Mouse (Mus musculus): ENCODE results near the gene Cdk1. TPM values are rescaled to one million over a fixed set of nuclear protein-coding genes. Genes with fewer than 3 reads are reported as not detected.

Gene Cdk1
- polyA plus RNA-seq, 1 experiment from 2014 or later: 547 TPM

DNA sequence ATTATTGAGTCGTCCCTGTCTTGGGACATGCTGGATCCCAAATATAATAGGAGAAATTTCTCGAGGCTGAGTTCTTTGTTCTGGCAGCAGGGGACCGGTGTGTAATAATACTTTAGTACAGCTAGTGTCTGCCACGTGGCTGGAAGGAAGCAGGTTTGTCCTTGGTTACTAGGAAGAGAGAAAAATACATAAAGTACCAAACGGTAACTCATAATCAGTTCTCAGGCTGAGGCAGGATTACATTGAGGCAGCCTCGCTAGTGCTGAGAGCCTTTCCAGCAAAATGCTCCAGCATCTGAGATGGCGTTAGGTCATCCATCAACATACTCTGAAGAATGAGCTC, 17.6 kb downstream of the Cdk1 start:
- Histone ChIP-seq H3K27me3 (ENCODE audit: control insufficient read depth, insufficient read depth, low read length) (no peaks in the 10 kb centered on the region), H3K4me2 (replicated peaks; ENCODE audit: low read depth, low read length) (no peak overlapping the region), H3K4me3 (ENCODE audit: low read length) (no peak overlapping the region), H3K4me1 (ENCODE audit: control insufficient read depth, insufficient read depth, low read length) (no peaks in the 10 kb centered on the region), H3K27ac (ENCODE audit: low read depth, low read length) (no peak overlapping the region), H3K9ac (ENCODE audit: low read depth, low read length) (no peak overlapping the region), H3K36me3 (ENCODE audit: control insufficient read depth, insufficient read depth, low read length) (peaks cover 60% of the 10 kb centered on the region), H3K9me3 (ENCODE audit: control insufficient read depth, low read length) (no peaks in the 10 kb centered on the region)
- WGBS: 85% methylated on average over 7 of the region's 7 CpGs
- no peak for ATAC-seq (ENCODE audit: low FRiP score, low TSS enrichment)

- WGBS: 77% methylated on average over 16 of the region's 16 CpGs
- no peak overlapping the region for H3K4me2 ChIP-seq (replicated peaks; ENCODE audit: low read depth, low read length)
- H3K27me3 ChIP-seq (ENCODE audit: control insufficient read depth, insufficient read depth, low read length): no peaks in the 10 kb centered on the region
- H3K4me3 ChIP-seq (ENCODE audit: low read length): no peak overlapping the region
- H3K27ac ChIP-seq (ENCODE audit: low read depth, low read length): no peak overlapping the region
- H3K9ac ChIP-seq (ENCODE audit: low read depth, low read length): no peak overlapping the region
- no peaks in the 10 kb centered on the region for H3K4me1 ChIP-seq (ENCODE audit: control insufficient read depth, insufficient read depth, low read length)
- no peaks in the 10 kb centered on the region for H3K9me3 ChIP-seq (ENCODE audit: control insufficient read depth, low read length)
- ATAC-seq (ENCODE audit: low FRiP score, low TSS enrichment): no peak
- H3K36me3 ChIP-seq (ENCODE audit: control insufficient read depth, insufficient read depth, low read length): peaks cover 54% of the 10 kb centered on the region
Measured at GRCm38 (mm10) chr10:69334271-69335194, 18.2 kb downstream of the Cdk1 start.

- H3K4me1 ChIP-seq (ENCODE audit: control insufficient read depth, insufficient read depth, low read length): no peaks in the 10 kb centered on the region
- WGBS: 90% methylated on average over 11 of the region's 11 CpGs
- no peak overlapping the region for H3K4me2 ChIP-seq (replicated peaks; ENCODE audit: low read depth, low read length)
- no peaks in the 10 kb centered on the region for H3K27me3 ChIP-seq (ENCODE audit: control insufficient read depth, insufficient read depth, low read length)
- H3K27ac ChIP-seq (ENCODE audit: low read depth, low read length): no peak overlapping the region
- no peak overlapping the region for H3K4me3 ChIP-seq (ENCODE audit: low read length)
- H3K9me3 ChIP-seq (ENCODE audit: control insufficient read depth, low read length): no peaks in the 10 kb centered on the region
- H3K9ac ChIP-seq (ENCODE audit: low read depth, low read length): no peak overlapping the region
- peaks cover 41% of the 10 kb centered on the region for H3K36me3 ChIP-seq (ENCODE audit: control insufficient read depth, insufficient read depth, low read length)
- ATAC-seq (ENCODE audit: low FRiP score, low TSS enrichment): no peak
Measured at GRCm38 (mm10) chr10:69333212-69333611, 19.5 kb downstream of the Cdk1 start.

DNA sequence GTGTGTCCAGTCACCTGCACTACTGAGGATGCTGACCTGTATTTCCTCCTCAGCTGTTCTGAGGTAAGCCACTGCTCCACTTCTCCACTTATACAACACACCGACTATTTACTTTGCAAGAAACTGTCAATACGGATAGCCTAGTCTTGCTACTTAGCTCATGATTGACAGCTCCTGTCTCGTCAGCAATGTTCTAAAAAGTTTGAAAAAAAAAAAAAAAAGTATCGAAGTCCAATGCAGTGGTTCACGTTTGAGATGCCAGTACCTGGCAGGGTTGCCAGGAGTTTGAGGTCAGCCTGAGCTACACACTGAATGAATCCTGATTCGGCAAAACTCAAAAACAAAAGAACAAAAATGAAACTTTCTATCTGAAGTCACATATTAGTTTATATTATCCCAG, 21.5 kb downstream of the Cdk1 start:
- ATAC-seq (ENCODE audit: low FRiP score, low TSS enrichment): no peak
- Histone ChIP-seq H3K4me2 (replicated peaks; ENCODE audit: low read depth, low read length) (no peak overlapping the region), H3K27ac (ENCODE audit: low read depth, low read length) (no peak overlapping the region), H3K36me3 (ENCODE audit: control insufficient read depth, insufficient read depth, low read length) (peaks cover 21% of the 10 kb centered on the region), H3K9me3 (ENCODE audit: control insufficient read depth, low read length) (no peaks in the 10 kb centered on the region), H3K4me3 (ENCODE audit: low read length) (no peak overlapping the region), H3K27me3 (ENCODE audit: control insufficient read depth, insufficient read depth, low read length) (no peaks in the 10 kb centered on the region), H3K4me1 (ENCODE audit: control insufficient read depth, insufficient read depth, low read length) (no peaks in the 10 kb centered on the region), H3K9ac (ENCODE audit: low read depth, low read length) (no peak overlapping the region)
- WGBS: 84% methylated on average over 6 of the region's 6 CpGs

- Histone ChIP-seq H3K4me2 (replicated peaks; ENCODE audit: low read depth, low read length) (no peak overlapping the region), H3K4me3 (ENCODE audit: low read length) (no peak overlapping the region), H3K27ac (ENCODE audit: low read depth, low read length) (no peak overlapping the region), H3K9ac (ENCODE audit: low read depth, low read length) (no peak overlapping the region), H3K36me3 (ENCODE audit: control insufficient read depth, insufficient read depth, low read length) (peaks cover 3% of the 10 kb centered on the region; the same call in 1 of the 2 replicates), H3K27me3 (ENCODE audit: control insufficient read depth, insufficient read depth, low read length) (no peaks in the 10 kb centered on the region), H3K4me1 (ENCODE audit: control insufficient read depth, insufficient read depth, low read length) (no peaks in the 10 kb centered on the region), H3K9me3 (ENCODE audit: control insufficient read depth, low read length) (no peaks in the 10 kb centered on the region)
- no peak for ATAC-seq (ENCODE audit: low FRiP score, low TSS enrichment)
- 81% methylated on average over 4 of the region's 4 CpGs for WGBS
Measured at GRCm38 (mm10) chr10:69328656-69329046, 24.1 kb downstream of the Cdk1 start.

- WGBS: 92% methylated on average over 12 of the region's 12 CpGs
- no peak overlapping the region for H3K27ac ChIP-seq (ENCODE audit: low read depth, low read length)
- no peak overlapping the region for H3K9ac ChIP-seq (ENCODE audit: low read depth, low read length)
- H3K36me3 ChIP-seq (ENCODE audit: control insufficient read depth, insufficient read depth, low read length): peaks cover 2% of the 10 kb centered on the region; the same call in 1 of the 2 replicates
- no peak overlapping the region for H3K4me2 ChIP-seq (replicated peaks; ENCODE audit: low read depth, low read length)
- ATAC-seq (ENCODE audit: low FRiP score, low TSS enrichment): no peak
- no peaks in the 10 kb centered on the region for H3K27me3 ChIP-seq (ENCODE audit: control insufficient read depth, insufficient read depth, low read length)
- H3K9me3 ChIP-seq (ENCODE audit: control insufficient read depth, low read length): no peaks in the 10 kb centered on the region
- H3K4me3 ChIP-seq (ENCODE audit: low read length): no peak overlapping the region
- H3K4me1 ChIP-seq (ENCODE audit: control insufficient read depth, insufficient read depth, low read length): no peaks in the 10 kb centered on the region
Measured at GRCm38 (mm10) chr10:69328029-69328655, 24.6 kb downstream of the Cdk1 start.

DNA sequence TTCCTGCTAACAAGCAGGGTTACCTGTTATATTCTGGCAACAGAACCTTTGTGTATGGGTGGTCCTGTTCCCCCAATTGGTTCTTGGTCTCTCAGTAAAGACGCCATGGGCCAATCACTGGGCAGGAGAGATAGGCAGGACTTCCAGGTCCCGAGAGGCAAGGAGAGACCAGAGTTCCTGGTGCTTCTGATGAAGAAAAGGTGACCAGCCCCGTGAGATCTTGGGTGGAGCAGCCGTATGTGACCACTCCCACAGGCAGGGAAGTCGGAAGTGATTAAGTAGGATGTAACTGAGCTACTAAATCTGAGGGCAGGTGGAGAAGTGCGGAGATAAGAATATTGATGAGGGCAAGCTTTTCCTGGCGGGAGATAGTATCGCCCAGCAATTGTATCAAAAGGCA, 25.4 kb downstream of the Cdk1 start:
- H3K36me3 ChIP-seq (ENCODE audit: control insufficient read depth, insufficient read depth, low read length): no peaks in the 10 kb centered on the region
- no peak overlapping the region for H3K4me2 ChIP-seq (replicated peaks; ENCODE audit: low read depth, low read length)
- no peaks in the 10 kb centered on the region for H3K4me1 ChIP-seq (ENCODE audit: control insufficient read depth, insufficient read depth, low read length)
- H3K9ac ChIP-seq (ENCODE audit: low read depth, low read length): no peak overlapping the region
- WGBS: 68% methylated on average over 8 of the region's 8 CpGs
- H3K27me3 ChIP-seq (ENCODE audit: control insufficient read depth, insufficient read depth, low read length): no peaks in the 10 kb centered on the region
- H3K9me3 ChIP-seq (ENCODE audit: control insufficient read depth, low read length): no peaks in the 10 kb centered on the region
- ATAC-seq (ENCODE audit: low FRiP score, low TSS enrichment): no peak
- H3K27ac ChIP-seq (ENCODE audit: low read depth, low read length): no peak overlapping the region
- H3K4me3 ChIP-seq (ENCODE audit: low read length): no peak overlapping the region

DNA sequence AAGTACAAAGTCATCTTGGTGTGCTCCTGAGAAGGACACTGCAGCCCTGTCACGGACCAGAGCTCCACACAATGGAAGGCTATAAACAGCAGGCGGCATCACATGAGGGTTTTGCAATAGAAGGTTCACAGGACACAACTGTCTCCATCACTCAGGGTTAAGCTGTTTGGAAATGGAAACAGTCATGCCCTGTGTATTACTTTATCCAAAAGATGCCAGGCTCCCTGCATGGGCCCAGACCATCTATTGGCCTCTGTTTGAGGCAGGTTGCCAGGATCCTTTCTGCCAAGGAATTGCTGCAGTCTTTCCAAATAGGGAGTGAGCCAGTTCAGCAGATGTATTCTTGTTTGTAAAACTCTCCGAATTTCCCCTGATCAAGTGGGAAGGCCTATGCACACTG, 26.3 kb downstream of the Cdk1 start:
- H3K27me3 ChIP-seq (ENCODE audit: control insufficient read depth, insufficient read depth, low read length): no peaks in the 10 kb centered on the region
- no peak overlapping the region for H3K9ac ChIP-seq (ENCODE audit: low read depth, low read length)
- H3K36me3 ChIP-seq (ENCODE audit: control insufficient read depth, insufficient read depth, low read length): no peaks in the 10 kb centered on the region
- no peaks in the 10 kb centered on the region for H3K4me1 ChIP-seq (ENCODE audit: control insufficient read depth, insufficient read depth, low read length)
- no peak overlapping the region for H3K4me2 ChIP-seq (replicated peaks; ENCODE audit: low read depth, low read length)
- no peaks in the 10 kb centered on the region for H3K9me3 ChIP-seq (ENCODE audit: control insufficient read depth, low read length)
- no peak for ATAC-seq (ENCODE audit: low FRiP score, low TSS enrichment)
- 91% methylated on average over 3 of the region's 3 CpGs for WGBS
- H3K4me3 ChIP-seq (ENCODE audit: low read length): no peak overlapping the region
- no peak overlapping the region for H3K27ac ChIP-seq (ENCODE audit: low read depth, low read length)

DNA sequence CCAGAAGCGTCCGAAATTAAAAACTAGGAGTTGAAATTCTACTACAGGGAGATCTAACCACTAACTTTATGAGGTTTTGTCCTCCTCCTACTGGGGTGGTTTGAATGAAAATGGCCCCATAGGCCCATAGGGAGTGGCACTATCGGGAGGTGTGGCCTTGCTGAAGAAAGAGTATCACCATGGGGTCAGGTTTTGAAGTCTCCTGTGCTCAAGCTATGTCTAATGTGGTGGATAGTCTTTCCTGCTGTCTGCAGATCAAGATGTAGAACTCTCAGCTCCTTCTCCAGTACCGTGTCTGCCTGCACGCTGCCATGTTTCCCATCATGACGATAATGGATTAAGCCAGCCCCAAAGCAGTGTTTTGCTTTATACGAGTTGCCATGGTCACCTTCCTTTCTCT, 27.9 kb downstream of the Cdk1 start:
- Histone ChIP-seq H3K4me3 (ENCODE audit: low read length) (no peak overlapping the region), H3K4me2 (replicated peaks; ENCODE audit: low read depth, low read length) (no peak overlapping the region), H3K9ac (ENCODE audit: low read depth, low read length) (no peak overlapping the region), H3K36me3 (ENCODE audit: control insufficient read depth, insufficient read depth, low read length) (no peaks in the 10 kb centered on the region), H3K27ac (ENCODE audit: low read depth, low read length) (no peak overlapping the region), H3K4me1 (ENCODE audit: control insufficient read depth, insufficient read depth, low read length) (no peaks in the 10 kb centered on the region), H3K27me3 (ENCODE audit: control insufficient read depth, insufficient read depth, low read length) (no peaks in the 10 kb centered on the region), H3K9me3 (ENCODE audit: control insufficient read depth, low read length) (no peaks in the 10 kb centered on the region)
- no peak for ATAC-seq (ENCODE audit: low FRiP score, low TSS enrichment)
- WGBS: 91% methylated on average over 7 of the region's 7 CpGs

Data from kidney, embryonic 14.5 days (tissue).